Mouse (Mus musculus) stomach, embryonic 16.5 days (tissue): Measurements from ENCODE around the gene Lamc1. TPM values are rescaled to one million over a fixed set of nuclear protein-coding genes. Genes with fewer than 3 reads are reported as not detected.

Source experiments
- ATAC-seq: fragments of 200-750 bp; cut with Nextera tagmentation; 2 replicates; pipeline ENCODE4 v1.8.0; 2017; ENCODE audit warnings: moderate number of reproducible peaks, moderate TSS enrichment; ENCODE audit not compliant: insufficient read depth, low FRiP score
- H3K27ac ChIP-seq: fragments of 300-500 bp; sonication (generic); 2 replicates; pipeline ENCODE4 v1.5.1; 2014; ENCODE audit warnings: low read length
- H3K27me3 ChIP-seq: fragments of 300-500 bp; sonication (generic); 2 replicates; pipeline ENCODE4 v1.6.1; 2014; ENCODE audit warnings: low read length, control low read depth, mixed read lengths; ENCODE audit not compliant: control insufficient read depth, insufficient read depth
- H3K36me3 ChIP-seq: fragments of 300-500 bp; sonication (generic); 2 replicates; pipeline ENCODE4 v1.6.1; 2014; ENCODE audit warnings: low read length; ENCODE audit not compliant: control insufficient read depth, insufficient read depth
- H3K4me1 ChIP-seq: fragments of 300-500 bp; sonication (generic); 2 replicates; pipeline ENCODE4 v1.6.1; 2014; ENCODE audit warnings: low read length, control low read depth, mixed read lengths; ENCODE audit not compliant: control insufficient read depth, insufficient read depth
- H3K4me2 ChIP-seq: fragments of 300-500 bp; sonication (generic); 2 replicates; pipeline ENCODE4 v1.6.1; 2014; ENCODE audit warnings: low read depth, low read length, mixed read lengths
- H3K4me3 ChIP-seq: fragments of 300-500 bp; sonication (generic); replicated peaks from 2 replicates; pipeline ENCODE4 v1.5.1; 2014; ENCODE audit warnings: mild to moderate bottlenecking, low read length
- H3K9ac ChIP-seq: fragments of 300-500 bp; sonication (generic); 2 replicates; pipeline ENCODE4 v1.6.1; 2014; ENCODE audit warnings: low read length
- H3K9me3 ChIP-seq: fragments of 300-500 bp; sonication (generic); replicated peaks from 2 replicates; pipeline ENCODE4 v1.6.1; 2016; ENCODE audit warnings: low read length, control low read depth; ENCODE audit not compliant: control insufficient read depth
- WGBS: fragments of 180-500 bp; shearing (Covaris S2); extraction: QIAGEN DNeasy Blood & Tissue Kit; methylation state at CpG from one replicate; pipeline ENCODE4 v1.1.7; 2014; 5-methylcytosine and 5-hydroxymethylcytosine counted together
- polyA plus RNA-seq: library from polyadenylated mRNA; unstranded; fragments of >200 nt; fragmentation: Nextera tagmentation; extraction: Ambion mirVana; gene quantifications from 2 replicates; pipeline ENCODE4 v1.2.1, GENCODE M21; 2015

Gene Lamc1
- polyA plus RNA-seq, 1 experiment from 2014 or later = 63.4 TPM

GRCm38 (mm10) chr1:153281483-153281882, 51.1 kb downstream of the Lamc1 start:
- Histone ChIP-seq H3K9ac (no peak overlapping the region), H3K36me3 (no peaks in the 10 kb centered on the region), H3K4me1 (peaks cover 27% of the 10 kb centered on the region), H3K9me3 (no peaks in the 10 kb centered on the region), H3K4me2 (no peak overlapping the region), H3K4me3 (no peak overlapping the region), H3K27ac (no peak overlapping the region; the same call in 1 of the 2 replicates), H3K27me3 (no peaks in the 10 kb centered on the region)
- no peak for ATAC-seq
- 83% methylated on average over 4 of the region's 4 CpGs for WGBS

- 55% methylated on average over 5 of the region's 5 CpGs for WGBS
- no peaks in the 10 kb centered on the region for H3K36me3 ChIP-seq
- H3K4me3 ChIP-seq = no peak overlapping the region
- H3K4me2 ChIP-seq = no peak overlapping the region
- peaks cover 22% of the 10 kb centered on the region; the same call in 1 of the 2 replicates for H3K4me1 ChIP-seq
- H3K9ac ChIP-seq = no peak overlapping the region
- H3K27me3 ChIP-seq = no peaks in the 10 kb centered on the region
- ATAC-seq = no peak
- H3K27ac ChIP-seq = no peak overlapping the region; the same call in 1 of the 2 replicates
- H3K9me3 ChIP-seq = no peaks in the 10 kb centered on the region
These were observed 52.2 kb downstream of the Lamc1 start for GRCm38 (mm10) chr1:153280411-153280810.

GRCm38 (mm10) chr1:153278028-153278613, 54.5 kb downstream of the Lamc1 start:
- WGBS = 40% methylated on average over 9 of the region's 9 CpGs
- no peaks in the 10 kb centered on the region for H3K27me3 ChIP-seq
- no peak overlapping the region for H3K4me3 ChIP-seq
- peak overlapping the region; percentile 19 for H3K27ac ChIP-seq
- H3K9me3 ChIP-seq = no peaks in the 10 kb centered on the region
- 0 out of 2 replicates have a peak, but pooled peaks have one; percentile 41 for ATAC-seq
- peaks cover 38% of the 10 kb centered on the region for H3K4me1 ChIP-seq
- no peak overlapping the region for H3K9ac ChIP-seq
- H3K36me3 ChIP-seq = no peaks in the 10 kb centered on the region
- H3K4me2 ChIP-seq = no peak overlapping the region

- 56% methylated on average over 5 of the region's 5 CpGs for WGBS
These were observed 57.1 kb downstream of the Lamc1 start for GRCm38 (mm10) chr1:153275466-153275865.

GRCm38 (mm10) chr1:153274611-153275010, 58.0 kb downstream of the Lamc1 start:
- H3K9ac ChIP-seq = no peak overlapping the region
- 20% methylated on average over 6 of the region's 6 CpGs for WGBS

More at GRCm38 (mm10) chr1:153275466-153275865, 57.1 kb downstream of the Lamc1 start:
- Histone ChIP-seq H3K9ac (no peak overlapping the region), H3K36me3 (no peaks in the 10 kb centered on the region), H3K4me3 (no peak overlapping the region), H3K27me3 (no peaks in the 10 kb centered on the region), H3K9me3 (no peaks in the 10 kb centered on the region), H3K4me2 (no peak overlapping the region), H3K27ac (no peak overlapping the region), H3K4me1 (peaks cover 41% of the 10 kb centered on the region)
- no peak for ATAC-seq

GRCm38 (mm10) chr1:153273657-153274056, 58.9 kb downstream of the Lamc1 start:
- no peaks in the 10 kb centered on the region for H3K27me3 ChIP-seq
- H3K9me3 ChIP-seq = no peaks in the 10 kb centered on the region
- H3K4me3 ChIP-seq = no peak overlapping the region
- 44% methylated on average over 8 of the region's 8 CpGs for WGBS
- H3K4me1 ChIP-seq = peaks cover 44% of the 10 kb centered on the region
- no peak overlapping the region for H3K9ac ChIP-seq
- peak overlapping the region; percentile 67 for H3K27ac ChIP-seq
- no peak for ATAC-seq
- no peak overlapping the region for H3K4me2 ChIP-seq
- no peaks in the 10 kb centered on the region for H3K36me3 ChIP-seq

More at GRCm38 (mm10) chr1:153274611-153275010, 58.0 kb downstream of the Lamc1 start:
- H3K4me3 ChIP-seq = no peak overlapping the region
- peaks cover 39% of the 10 kb centered on the region for H3K4me1 ChIP-seq
- H3K27ac ChIP-seq = peak overlapping the region; percentile 60; the same call in 1 of the 2 replicates
- H3K27me3 ChIP-seq = no peaks in the 10 kb centered on the region
- no peaks in the 10 kb centered on the region for H3K36me3 ChIP-seq
- 0 out of 2 replicates have a peak overlapping the region, but pooled peaks have one; percentile 24 for H3K4me2 ChIP-seq
- H3K9me3 ChIP-seq = no peaks in the 10 kb centered on the region
- peak; percentile 85 for ATAC-seq

GRCm38 (mm10) chr1:153270827-153271226, 61.8 kb downstream of the Lamc1 start:
- WGBS = 90% methylated on average over 15 of the region's 15 CpGs
- no peak overlapping the region for H3K27ac ChIP-seq
- peaks cover 62% of the 10 kb centered on the region for H3K4me1 ChIP-seq

GRCm38 (mm10) chr1:153269681-153270080, 62.9 kb downstream of the Lamc1 start:
- no peaks in the 10 kb centered on the region for H3K9me3 ChIP-seq
- H3K4me2 ChIP-seq = no peak overlapping the region
- 72% methylated on average over 6 of the region's 6 CpGs for WGBS
- no peaks in the 10 kb centered on the region for H3K27me3 ChIP-seq
- H3K36me3 ChIP-seq = no peaks in the 10 kb centered on the region
- H3K9ac ChIP-seq = no peak overlapping the region
- no peak for ATAC-seq
- no peak overlapping the region for H3K4me3 ChIP-seq
- no peak overlapping the region for H3K27ac ChIP-seq
- peaks cover 64% of the 10 kb centered on the region for H3K4me1 ChIP-seq

More at GRCm38 (mm10) chr1:153270827-153271226, 61.8 kb downstream of the Lamc1 start:
- Histone ChIP-seq H3K27me3 (no peaks in the 10 kb centered on the region), H3K4me3 (no peak overlapping the region), H3K36me3 (no peaks in the 10 kb centered on the region), H3K9me3 (no peaks in the 10 kb centered on the region), H3K9ac (no peak overlapping the region), H3K4me2 (no peak overlapping the region)
- ATAC-seq = no peak

- Histone ChIP-seq H3K36me3 (no peaks in the 10 kb centered on the region), H3K4me2 (no peak overlapping the region), H3K27ac (no peak overlapping the region), H3K9ac (no peak overlapping the region), H3K4me1 (peaks cover 68% of the 10 kb centered on the region), H3K9me3 (no peaks in the 10 kb centered on the region), H3K27me3 (no peaks in the 10 kb centered on the region), H3K4me3 (no peak overlapping the region)
- no peak for ATAC-seq
- WGBS = 66% methylated on average over 6 of the region's 6 CpGs
These were observed 63.7 kb downstream of the Lamc1 start for GRCm38 (mm10) chr1:153268806-153269309.
